8 mouse cellular contexts compared by ENCODE assay signal in genomic region chr6:103511972-103512565, GRCm38 (mm10). TPM values are rescaled to one million over a fixed set of nuclear protein-coding genes. Genes with fewer than 3 reads are reported as not detected.
DNase-seq lines count a peak whose midpoint lies in the region; ATAC-seq and TF ChIP-seq lines count a peak whose summit lies in the region.

No protein-coding gene starts in this region.

- peak; percentile 32 for TF ChIP-seq CTCF in left cerebral cortex, adult 2 months (IDR thresholded peaks at IDR 0.05)
- TF ChIP-seq CTCF in testis, adult 2 months (IDR thresholded peaks at IDR 0.05; ENCODE audit: control insufficient read depth, insufficient read depth, insufficient replicate concordance, low read depth, low read length), result no peak

- no peaks in the 10 kb centered on the region for H3K9me3 ChIP-seq in embryonic facial prominence, embryonic 10.5 days
- H3K9me3 ChIP-seq in hindbrain, embryonic 15.5 days, result no peaks in the 10 kb centered on the region
- no peaks in the 10 kb centered on the region for H3K9me3 ChIP-seq in midbrain, embryonic 13.5 days

- no peak overlapping the region; the same call in 1 of the 2 replicates for H3K27ac ChIP-seq in embryonic facial prominence, embryonic 10.5 days (replicated peaks)
- peak overlapping the region; percentile 88 for H3K27ac ChIP-seq in hindbrain, embryonic 15.5 days (replicated peaks)
- H3K27ac ChIP-seq in left cerebral cortex, adult 2 months, result peak overlapping the region; percentile 96
- H3K27ac ChIP-seq in midbrain, embryonic 13.5 days, result peak overlapping the region; percentile 91
- H3K27ac ChIP-seq in testis, adult 2 months (ENCODE audit: control insufficient read depth, insufficient read depth, low read depth, low read length), result no peak overlapping the region

- H3K4me3 ChIP-seq in embryonic facial prominence, embryonic 10.5 days, result peak overlapping the region; percentile 57
- H3K4me3 ChIP-seq in hindbrain, embryonic 15.5 days, result peak overlapping the region; percentile 50
- H3K4me3 ChIP-seq in left cerebral cortex, adult 2 months, result peak overlapping the region; percentile 70
- H3K4me3 ChIP-seq in midbrain, embryonic 13.5 days (replicated peaks), result peak overlapping the region; percentile 49
- peak overlapping the region; percentile 7 for H3K4me3 ChIP-seq in testis, adult 2 months (ENCODE audit: control insufficient read depth, low read depth, low read length)

- peak; percentile 15 for DNase-seq in adrenal gland, postnatal 10 days
- peak; percentile 71 for DNase-seq in embryonic facial prominence, embryonic 10.5 days (ENCODE audit: low spot score)
- DNase-seq in left cerebral cortex, adult 2 months (ENCODE audit: extremely low spot score in 1 of 2, low spot score in 2 of 2), result peak; percentile 79 to 82
- DNase-seq in spleen, postnatal 36 days (ENCODE audit: low spot score in 2 of 2), result no peak

- TF ChIP-seq POLR2A in testis, adult 2 months (IDR thresholded peaks at IDR 0.05; ENCODE audit: control insufficient read depth, low read depth, low read length), result no peak

- peaks cover 60% of the 10 kb centered on the region for H3K27me3 ChIP-seq in embryonic facial prominence, embryonic 10.5 days (replicated peaks; ENCODE audit: low read depth, poor library complexity, severe bottlenecking)
- H3K27me3 ChIP-seq in hindbrain, embryonic 15.5 days, result no peaks in the 10 kb centered on the region
- 0 out of 2 replicates have a peak, but pooled peaks cover 9% of the 10 kb centered on the region for H3K27me3 ChIP-seq in midbrain, embryonic 13.5 days
- no peaks in the 10 kb centered on the region for H3K27me3 ChIP-seq in testis, adult 2 months (ENCODE audit: control insufficient read depth, insufficient read depth, low read length)

- peak overlapping the region; percentile 71 for H3K9ac ChIP-seq in hindbrain, embryonic 15.5 days
- H3K9ac ChIP-seq in midbrain, embryonic 13.5 days (replicated peaks), result peak overlapping the region; percentile 80

- intact Hi-C loops in left cerebral cortex, adult 2 months (cut with DNase I), result loop anchor here (2.0 to 5.0 kb wide), 5 partner anchors 45 to 205 kb away; no protein-coding TSS in a partner anchor

- no peaks in the 10 kb centered on the region for H3K36me3 ChIP-seq in embryonic facial prominence, embryonic 10.5 days (replicated peaks)
- no peaks in the 10 kb centered on the region for H3K36me3 ChIP-seq in hindbrain, embryonic 15.5 days
- H3K36me3 ChIP-seq in midbrain, embryonic 13.5 days, result no peaks in the 10 kb centered on the region
- no peaks in the 10 kb centered on the region for H3K36me3 ChIP-seq in testis, adult 2 months (ENCODE audit: control insufficient read depth, insufficient read depth, low read length)

- ATAC-seq in CD4-positive, CD25-positive, alpha-beta regulatory T cell, adult 4 months, result peak; percentile 80
- ATAC-seq in hindbrain, embryonic 15.5 days (ENCODE audit: low FRiP score, low read depth), result peak; percentile 89
- ATAC-seq in midbrain, embryonic 13.5 days, result peak; percentile 94

- peaks cover 22% of the 10 kb centered on the region for H3K4me1 ChIP-seq in embryonic facial prominence, embryonic 10.5 days
- peaks cover 30% of the 10 kb centered on the region; the same call in 1 of the 2 replicates for H3K4me1 ChIP-seq in hindbrain, embryonic 15.5 days (replicated peaks)
- peaks cover 32% of the 10 kb centered on the region for H3K4me1 ChIP-seq in midbrain, embryonic 13.5 days (replicated peaks)
- H3K4me1 ChIP-seq in testis, adult 2 months (ENCODE audit: control insufficient read depth, insufficient read depth, low read length), result peaks cover 14% of the 10 kb centered on the region

- WGBS in embryonic facial prominence, embryonic 10.5 days, result under 1% methylated on average over 29 of the region's 29 CpGs
- WGBS in hindbrain, embryonic 15.5 days, result under 1% methylated on average over 29 of the region's 29 CpGs
- WGBS in midbrain, embryonic 13.5 days, result under 1% methylated on average over 29 of the region's 29 CpGs

- H3K4me2 ChIP-seq in hindbrain, embryonic 15.5 days, result peak overlapping the region; percentile 64
- peak overlapping the region; percentile 62 for H3K4me2 ChIP-seq in midbrain, embryonic 13.5 days (replicated peaks)

RNA-seq across cellular contexts. Expression of gene Chl1, which starts 1.7 kb away (rescaled TPM):
- under 1 TPM in 1 of 2 experiments, not detected in 1; 0.05 TPM for polyA plus RNA-seq in CD4-positive, CD25-positive, alpha-beta regulatory T cell, adult 4 months (2017; shearing (Covaris generic))
- total RNA-seq in adrenal gland, postnatal 10 days (2021), result 1 to 10 TPM; 5.8 to 8.8 TPM
- polyA plus RNA-seq in embryonic facial prominence, embryonic 10.5 days (2016; fragmentation: Nextera tagmentation; extraction: Ambion mirVana), result 1.2 and 1.3 TPM in 2 replicates
- 121 and 127 TPM in 2 replicates for polyA plus RNA-seq in hindbrain, embryonic 15.5 days (2015; fragmentation: Nextera tagmentation; extraction: Ambion mirVana)
- total RNA-seq in left cerebral cortex, adult 2 months (2021), result 100 to 1,000 TPM; 122 to 126 TPM
- 74.8 and 90.2 TPM in 2 replicates for polyA plus RNA-seq in midbrain, embryonic 13.5 days (2015; fragmentation: Nextera tagmentation; extraction: Ambion mirVana)
- polyA plus RNA-seq in testis, adult 2 months (2012; rRNA removed), result 159 and 192 TPM in 2 replicates

Comparison
In these comparisons a context has a peak if more than half of its experiments do, and no peak if none do; other contexts are left out.
1. DNase-seq: peak in adrenal gland, postnatal 10 days (single experiment), embryonic facial prominence, embryonic 10.5 days (single experiment) and left cerebral cortex, adult 2 months (2 of 2); none in spleen, postnatal 36 days (0 of 2).
2. H3K27ac ChIP-seq: peak in hindbrain, embryonic 15.5 days (single experiment), left cerebral cortex, adult 2 months (single experiment) and midbrain, embryonic 13.5 days (single experiment); none in embryonic facial prominence, embryonic 10.5 days (single experiment) and testis, adult 2 months (single experiment).
3. H3K4me3 ChIP-seq: peak in every context shown above with its lines; median percentile 70 in left cerebral cortex, adult 2 months; 57 in embryonic facial prominence, embryonic 10.5 days; 50 in hindbrain, embryonic 15.5 days; 49 in midbrain, embryonic 13.5 days; 7 in testis, adult 2 months.
4. RNA of gene Chl1, which starts 1.7 kb away (polyA plus RNA-seq): 159 to 192 TPM in testis, adult 2 months, 121 to 127 TPM in hindbrain, embryonic 15.5 days and 74.8 to 90.2 TPM in midbrain, embryonic 13.5 days; 1.2 to 1.3 TPM in embryonic facial prominence, embryonic 10.5 days and 0.05 TPM in CD4-positive, CD25-positive, alpha-beta regulatory T cell, adult 4 months; every median in the first group is over 10 times any median in the second.
5. Peak in every context shown above with its lines, with median percentiles within 50 percentile points of each other: ATAC-seq.